8 mouse cellular contexts compared by ENCODE assay signal in genomic region chr17:88530236-88530619, GRCm38 (mm10). TPM values are rescaled to one million over a fixed set of nuclear protein-coding genes. Genes with fewer than 3 reads are reported as not detected.
A peak's percentile ranks its signal among the peaks of the same experiment; 100 is the strongest.
DNase-seq lines count a peak whose midpoint lies in the region; ATAC-seq and TF ChIP-seq lines count a peak whose summit lies in the region.

No protein-coding gene starts in this region.

- TF ChIP-seq POLR2A in MEL (IDR thresholded peaks at IDR 0.05; ENCODE audit: control insufficient read depth in 1 of 2, insufficient read depth in 1 of 2, low read depth in 1 of 2, low read length in 2 of 2, poor library complexity in 1 of 2) = no peak

- ATAC-seq in heart, embryonic 14.5 days (ENCODE audit: insufficient number of reproducible peaks, insufficient read depth, low FRiP score, low read depth) = peak; percentile 59
- ATAC-seq in forebrain, embryonic 12.5 days (ENCODE audit: low FRiP score) = peak; percentile 86; the same call in 1 of the 2 replicates
- peak; percentile 71 for ATAC-seq in liver, embryonic 13.5 days (ENCODE audit: low read depth)

- H3K4me3 ChIP-seq in heart, embryonic 14.5 days (ENCODE audit: control insufficient read depth in 1 of 2, insufficient read depth in 1 of 2, low read depth in 1 of 2, low read length in 2 of 2) = peak overlapping the region; percentile 53 to 81
- peak overlapping the region; percentile 69 to 80 for H3K4me3 ChIP-seq in MEL (ENCODE audit: control insufficient read depth in 1 of 2, insufficient read depth in 1 of 2, low read depth in 2 of 2, low read length in 2 of 2)
- H3K4me3 ChIP-seq in forebrain, embryonic 12.5 days (replicated peaks) = peak overlapping the region; percentile 72
- H3K4me3 ChIP-seq in liver, embryonic 13.5 days (replicated peaks) = peak overlapping the region; percentile 83

- DNase-seq in heart, postnatal 4 days = no peak
- DNase-seq in MEL (ENCODE audit: low read depth, low spot score) = no peak
- no peak for DNase-seq in liver, embryonic 13.5 days
- DNase-seq in adrenal gland, postnatal 36 days = no peak
- DNase-seq in cerebellum, adult 8-10 months = no peak
- no peak for DNase-seq in cerebellum, adult 9-11 months

- peak overlapping the region; percentile 79 for H3K9ac ChIP-seq in heart, embryonic 14.5 days (ENCODE audit: low read length)
- peak overlapping the region; percentile 74 for H3K9ac ChIP-seq in MEL (ENCODE audit: control insufficient read depth, low read depth, low read length, poor library complexity, severe bottlenecking)
- peak overlapping the region; percentile 75 for H3K9ac ChIP-seq in forebrain, embryonic 12.5 days
- peak overlapping the region; percentile 81 for H3K9ac ChIP-seq in liver, embryonic 13.5 days

- peak overlapping the region in 1 of 2 experiments; percentile 70; a peak in 2 of 4 replicates for H3K27ac ChIP-seq in heart, embryonic 14.5 days (replicated peaks in 1 of 2; ENCODE audit: control insufficient read depth in 1 of 2, insufficient read depth in 1 of 2, low read depth in 2 of 2, low read length in 2 of 2)
- no peak overlapping the region for H3K27ac ChIP-seq in MEL (ENCODE audit: control insufficient read depth, low read depth, low read length)
- H3K27ac ChIP-seq in forebrain, embryonic 12.5 days = peak overlapping the region; percentile 81
- H3K27ac ChIP-seq in liver, embryonic 13.5 days = peak overlapping the region; percentile 29

- 0% methylated on average over 12 of the region's 14 CpGs for WGBS in heart, embryonic 14.5 days
- WGBS in forebrain, embryonic 12.5 days = 0% methylated on average over 13 of the region's 14 CpGs
- 0% methylated on average over 14 of the region's 14 CpGs for WGBS in liver, embryonic 13.5 days (ENCODE audit: insufficient replicate concordance)

- no peaks in the 10 kb centered on the region for H3K9me3 ChIP-seq in heart, embryonic 14.5 days (ENCODE audit: control insufficient read depth, low read length)
- no peaks in the 10 kb centered on the region for H3K9me3 ChIP-seq in MEL (replicated peaks; ENCODE audit: insufficient read depth, low read length)
- H3K9me3 ChIP-seq in forebrain, embryonic 12.5 days = no peaks in the 10 kb centered on the region
- no peaks in the 10 kb centered on the region for H3K9me3 ChIP-seq in liver, embryonic 13.5 days (replicated peaks)

- no peaks in the 10 kb centered on the region for H3K27me3 ChIP-seq in heart, embryonic 14.5 days (ENCODE audit: control insufficient read depth, insufficient read depth, low read length)
- no peaks in the 10 kb centered on the region for H3K27me3 ChIP-seq in MEL (ENCODE audit: control insufficient read depth in 1 of 2, insufficient read depth in 2 of 2, low read length in 2 of 2)
- H3K27me3 ChIP-seq in forebrain, embryonic 12.5 days = no peaks in the 10 kb centered on the region; the same call in 1 of the 2 replicates
- H3K27me3 ChIP-seq in liver, embryonic 13.5 days = peaks cover 9% of the 10 kb centered on the region

- peaks cover 4% of the 10 kb centered on the region; the same call in 1 of the 2 replicates for H3K79me2 ChIP-seq in MEL (ENCODE audit: control insufficient read depth, insufficient read depth, low read length, poor library complexity)

- peaks cover 5 to 12% of the 10 kb centered on the region in 2 experiments for H3K4me1 ChIP-seq in heart, embryonic 14.5 days (ENCODE audit: control insufficient read depth in 2 of 2, insufficient read depth in 2 of 2, low read length in 2 of 2)
- peaks cover 6 to 15% of the 10 kb centered on the region in 2 experiments; a peak in 3 of 4 replicates for H3K4me1 ChIP-seq in MEL (ENCODE audit: control insufficient read depth in 1 of 2, insufficient read depth in 2 of 2, low read length in 2 of 2)
- H3K4me1 ChIP-seq in forebrain, embryonic 12.5 days = peaks cover 14% of the 10 kb centered on the region
- peaks cover 21% of the 10 kb centered on the region for H3K4me1 ChIP-seq in liver, embryonic 13.5 days (replicated peaks)

- no peaks in the 10 kb centered on the region for H3K36me3 ChIP-seq in heart, embryonic 14.5 days (ENCODE audit: control insufficient read depth, insufficient read depth, low read length)
- peaks cover 0 to 11% of the 10 kb centered on the region in 2 experiments; a peak in 2 of 4 replicates for H3K36me3 ChIP-seq in MEL (ENCODE audit: control insufficient read depth in 1 of 2, insufficient read depth in 2 of 2, low read length in 2 of 2)
- H3K36me3 ChIP-seq in forebrain, embryonic 12.5 days (replicated peaks) = no peaks in the 10 kb centered on the region
- H3K36me3 ChIP-seq in liver, embryonic 13.5 days = no peaks in the 10 kb centered on the region

- peak overlapping the region; percentile 86 for H3K4me2 ChIP-seq in heart, embryonic 14.5 days (ENCODE audit: low read length)
- H3K4me2 ChIP-seq in forebrain, embryonic 12.5 days = peak overlapping the region; percentile 66
- H3K4me2 ChIP-seq in liver, embryonic 13.5 days = peak overlapping the region; percentile 89

- no peak for TF ChIP-seq RAD21 in MEL (IDR thresholded peaks at IDR 0.05; ENCODE audit: low read depth, low read length)

- TF ChIP-seq EP300 in MEL (IDR thresholded peaks at IDR 0.05; ENCODE audit: low read depth in 1 of 2, low read length in 2 of 2) = no peak; a peak in 1 of 4 replicates

- no peak for TF ChIP-seq CTCF in MEL (IDR thresholded peaks at IDR 0.05 in 2 of 3, conservative IDR thresholded peaks at IDR 0.05 in 1 of 3; ENCODE audit: control insufficient read depth in 1 of 3, insufficient read depth in 1 of 3, low read depth in 2 of 3, low read length in 3 of 3, poor library complexity in 1 of 3, severe bottlenecking in 1 of 3)

TF ChIP-seq in MEL, 35 proteins besides CTCF, POLR2A, EP300 and RAD21:
- no peak for TF ChIP-seq MAZ (IDR thresholded peaks at IDR 0.05; ENCODE audit: low read depth, low read length)
- no peak for TF ChIP-seq USF2 (IDR thresholded peaks at IDR 0.05; ENCODE audit: borderline replicate concordance in 1 of 2, insufficient read depth in 1 of 2, low read depth in 1 of 2, low read length in 2 of 2)
- no peak for TF ChIP-seq MXI1 (IDR thresholded peaks at IDR 0.05; ENCODE audit: low read depth, low read length)
- TF ChIP-seq POLR2AphosphoS5 (IDR thresholded peaks at IDR 0.05; ENCODE audit: borderline replicate concordance, low read depth, low read length) = no peak
- no peak for TF ChIP-seq ZC3H11A (IDR thresholded peaks at IDR 0.05; ENCODE audit: low read depth, low read length)
- TF ChIP-seq MEF2A (IDR thresholded peaks at IDR 0.05; ENCODE audit: extremely low read depth, insufficient replicate concordance, low read depth, low read length, poor library complexity, severe bottlenecking) = no peak
- TF ChIP-seq MYC (IDR thresholded peaks at IDR 0.05; ENCODE audit: low read depth, low read length) = no peak
- TF ChIP-seq TBP (IDR thresholded peaks at IDR 0.05; ENCODE audit: low read depth, low read length) = no peak
- TF ChIP-seq SMC3 (IDR thresholded peaks at IDR 0.05; ENCODE audit: low read depth, low read length) = no peak
- TF ChIP-seq HCFC1 (IDR thresholded peaks at IDR 0.05; ENCODE audit: low read depth, low read length) = no peak
- TF ChIP-seq SIN3A (IDR thresholded peaks at IDR 0.05; ENCODE audit: low read length) = no peak
- no peak for TF ChIP-seq KAT2A (conservative IDR thresholded peaks at IDR 0.05; ENCODE audit: low read depth, low read length)
- TF ChIP-seq UBTF (IDR thresholded peaks at IDR 0.05; ENCODE audit: borderline replicate concordance, insufficient read depth, low read depth, low read length) = no peak
TF ChIP-seq in MEL: peak in this region for 0.

RNA-seq across cellular contexts. Expression of gene Ppp1r21, which starts 0.3 kb away (rescaled TPM):
- polyA plus RNA-seq in heart, embryonic 14.5 days (2014; fragmentation: Nextera tagmentation; extraction: Ambion mirVana) = 13.3 and 17.0 TPM in 2 replicates
- total RNA-seq in heart, postnatal 4 days (2021) = 10 to 100 TPM; 11.5 to 16.7 TPM
- total RNA-seq in MEL (2012; rRNA removed) = 9.6 and 11.1 TPM in 2 replicates
- 10 to 100 TPM in 1 of 2 experiments, not detected in 1; 16.2 TPM for polyA plus RNA-seq in MEL (2012; ENCODE audit: insufficient read depth in 1 of 2, insufficient read length in 2 of 2, low read depth in 1 of 2, low replicate concordance in 2 of 2, missing spikeins in 1 of 2)
- polyA plus RNA-seq in forebrain, embryonic 12.5 days (2016; fragmentation: Nextera tagmentation; extraction: Ambion mirVana) = 20.8 and 22.0 TPM in 2 replicates
- 7.7 and 8.0 TPM in 2 replicates for polyA plus RNA-seq in liver, embryonic 13.5 days (2015; fragmentation: Nextera tagmentation; extraction: Ambion mirVana)
- 10 to 100 TPM; 39.7 to 64.5 TPM for total RNA-seq in adrenal gland, postnatal 36 days (2021)
